9 mouse cellular contexts compared by ENCODE assay signal in genomic region chr2:34646541-34646865, GRCm38 (mm10).
A peak's percentile ranks its signal among the peaks of the same experiment; 100 is the strongest.
DNase-seq lines count a peak whose midpoint lies in the region; ATAC-seq and TF ChIP-seq lines count a peak whose summit lies in the region.
"Had no signal": no experiment of that assay in that cellular context is flagged by ENCODE, and none has a peak within 500 bp of the region (broad histone marks: within the 10 kb centered on the region; RNA-seq: fewer than 3 reads in every experiment).

No protein-coding gene starts in this region.

- H3K27ac ChIP-seq in neural tube, embryonic 11.5 days (ENCODE audit: low read depth, low read length), result no peak overlapping the region
- H3K27ac ChIP-seq in limb, embryonic 15.5 days, result no peak overlapping the region
- no peak overlapping the region for H3K27ac ChIP-seq in stomach, postnatal 0 days (replicated peaks)
- H3K27ac ChIP-seq: macrophage had no signal

- TF ChIP-seq CTCF in stomach, postnatal 0 days (IDR thresholded peaks at IDR 0.05; ENCODE audit: low read depth), result no peak

- WGBS in neural tube, embryonic 11.5 days, result 7% methylated on average over 5 of the region's 5 CpGs
- 15% methylated on average over 5 of the region's 5 CpGs for WGBS in limb, embryonic 15.5 days
- WGBS in stomach, postnatal 0 days, result 8% methylated on average over 5 of the region's 5 CpGs

- peaks cover 3% of the 10 kb centered on the region; the same call in 1 of the 2 replicates for H3K27me3 ChIP-seq in erythroblast, embryonic 14.5 days (ENCODE audit: control insufficient read depth)
- no peaks in the 10 kb centered on the region for H3K27me3 ChIP-seq in neural tube, embryonic 11.5 days (ENCODE audit: control insufficient read depth, insufficient read depth, low read length)
- no peaks in the 10 kb centered on the region for H3K27me3 ChIP-seq in limb, embryonic 15.5 days
- no peaks in the 10 kb centered on the region for H3K27me3 ChIP-seq in stomach, postnatal 0 days (ENCODE audit: control insufficient read depth, insufficient read depth, low read length)

- H3K9ac ChIP-seq in neural tube, embryonic 11.5 days (ENCODE audit: low read length), result no peak overlapping the region
- no peak overlapping the region for H3K9ac ChIP-seq in limb, embryonic 15.5 days
- no peak overlapping the region for H3K9ac ChIP-seq in stomach, postnatal 0 days (ENCODE audit: low read length)

- peak overlapping the region; percentile 66 for H3K4me3 ChIP-seq in erythroblast, embryonic 14.5 days (replicated peaks)
- H3K4me3 ChIP-seq in neural tube, embryonic 11.5 days (ENCODE audit: low read depth, low read length), result peak overlapping the region; percentile 27; the same call in 1 of the 2 replicates
- H3K4me3 ChIP-seq in limb, embryonic 15.5 days, result peak overlapping the region; percentile 42
- peak overlapping the region; percentile 51 for H3K4me3 ChIP-seq in stomach, postnatal 0 days (ENCODE audit: low read depth, low read length)

- no peak for DNase-seq in neural tube, embryonic 11.5 days (ENCODE audit: low spot score)
- DNase-seq in neural tube, embryonic 10.5 days (ENCODE audit: extremely low spot score, low spot score), result no peak
- DNase-seq in stomach, postnatal 0 days (ENCODE audit: low spot score), result no peak
- no peak for DNase-seq in left cerebral cortex, postnatal 36 days (ENCODE audit: low spot score in 2 of 2)

- no peaks in the 10 kb centered on the region for H3K36me3 ChIP-seq in erythroblast, embryonic 14.5 days (ENCODE audit: control insufficient read depth)
- no peaks in the 10 kb centered on the region for H3K36me3 ChIP-seq in neural tube, embryonic 11.5 days (ENCODE audit: control insufficient read depth, insufficient read depth, low read length)
- no peaks in the 10 kb centered on the region for H3K36me3 ChIP-seq in limb, embryonic 15.5 days
- no peaks in the 10 kb centered on the region for H3K36me3 ChIP-seq in stomach, postnatal 0 days (ENCODE audit: control insufficient read depth, insufficient read depth, low read length)

- ATAC-seq in erythroblast, adult 5-6 weeks (replicated peaks; ENCODE audit: low FRiP score, poor library complexity, severe bottlenecking), result no peak
- ATAC-seq in neural tube, embryonic 11.5 days (ENCODE audit: insufficient read depth, low FRiP score, low TSS enrichment), result no peak
- no peak; the same call in 1 of the 2 replicates for ATAC-seq in limb, embryonic 15.5 days (ENCODE audit: insufficient number of reproducible peaks, low FRiP score, low TSS enrichment, low read depth)
- no peak for ATAC-seq in stomach, postnatal 0 days (ENCODE audit: low FRiP score, low TSS enrichment)
- ATAC-seq in inflammation-experienced regulatory T-cells, adult 6 months, result no peak

- intact Hi-C loops in left cerebral cortex, postnatal 36 days (cut with DNase I), result loop anchor here (10.0 kb wide), 1 partner anchor 822 kb away; no protein-coding TSS in a partner anchor

- H3K4me2 ChIP-seq in neural tube, embryonic 11.5 days (ENCODE audit: low read depth), result peak overlapping the region; percentile 49
- H3K4me2 ChIP-seq in limb, embryonic 15.5 days, result peak overlapping the region; percentile 72
- peak overlapping the region; percentile 75 for H3K4me2 ChIP-seq in stomach, postnatal 0 days (replicated peaks; ENCODE audit: low read depth)

- TF ChIP-seq EP300 in stomach, postnatal 0 days (optimal IDR thresholded peaks at IDR 0.05), result no peak

- H3K4me1 ChIP-seq in erythroblast, embryonic 14.5 days (ENCODE audit: control insufficient read depth), result peaks cover 25% of the 10 kb centered on the region
- H3K4me1 ChIP-seq in neural tube, embryonic 11.5 days (ENCODE audit: control insufficient read depth, insufficient read depth, low read length), result 0 out of 2 replicates have a peak, but pooled peaks cover 3% of the 10 kb centered on the region
- peaks cover 10% of the 10 kb centered on the region; the same call in 1 of the 2 replicates for H3K4me1 ChIP-seq in limb, embryonic 15.5 days
- no peaks in the 10 kb centered on the region for H3K4me1 ChIP-seq in stomach, postnatal 0 days (replicated peaks; ENCODE audit: control insufficient read depth, insufficient read depth)

- no peaks in the 10 kb centered on the region; the same call in 1 of the 2 replicates for H3K9me3 ChIP-seq in erythroblast, embryonic 14.5 days (ENCODE audit: control insufficient read depth, low read length)
- no peaks in the 10 kb centered on the region for H3K9me3 ChIP-seq in neural tube, embryonic 11.5 days (ENCODE audit: control insufficient read depth, low read length)
- no peaks in the 10 kb centered on the region for H3K9me3 ChIP-seq in limb, embryonic 15.5 days
- no peaks in the 10 kb centered on the region for H3K9me3 ChIP-seq in stomach, postnatal 0 days (ENCODE audit: control insufficient read depth, low read length)
